Mouse (Mus musculus) neural tube, embryonic 15.5 days (tissue): ENCODE measurements around the gene Xrn1. TPM values are rescaled to one million over a fixed set of nuclear protein-coding genes. Genes with fewer than 3 reads are reported as not detected.

Experiments
- ATAC-seq: fragments of 200-750 bp; cut with Nextera tagmentation; 2 replicates; pipeline ENCODE4 v1.8.0; 2017; ENCODE audit warnings: mild to moderate bottlenecking, moderate TSS enrichment, moderate library complexity; ENCODE audit not compliant: low FRiP score
- H3K27ac ChIP-seq: fragments of 300-500 bp; sonication (generic); replicated peaks from 2 replicates; pipeline ENCODE4 v1.5.1; 2015; ENCODE audit warnings: mild to moderate bottlenecking, inconsistent platforms
- H3K27me3 ChIP-seq: fragments of 300-500 bp; sonication (generic); replicated peaks from 2 replicates; pipeline ENCODE4 v1.6.1; 2015; ENCODE audit warnings: inconsistent platforms
- H3K36me3 ChIP-seq: fragments of 300-500 bp; sonication (generic); 2 replicates; pipeline ENCODE4 v1.6.1; 2015; ENCODE audit warnings: inconsistent platforms
- H3K4me1 ChIP-seq: fragments of 300-500 bp; sonication (generic); 2 replicates; pipeline ENCODE4 v1.6.1; 2015; ENCODE audit warnings: inconsistent platforms
- H3K4me2 ChIP-seq: fragments of 300-500 bp; sonication (generic); 2 replicates; pipeline ENCODE4 v1.6.1; 2015; ENCODE audit warnings: inconsistent platforms, mild to moderate bottlenecking, moderate library complexity
- H3K4me3 ChIP-seq: fragments of 300-500 bp; sonication (generic); replicated peaks from 2 replicates; pipeline ENCODE4 v1.5.1; 2015; ENCODE audit warnings: mild to moderate bottlenecking, inconsistent platforms
- H3K9ac ChIP-seq: fragments of 300-500 bp; sonication (generic); replicated peaks from 2 replicates; pipeline ENCODE4 v1.6.1; 2015; ENCODE audit warnings: mild to moderate bottlenecking, inconsistent platforms
- H3K9me3 ChIP-seq: fragments of 300-500 bp; sonication (generic); replicated peaks from 2 replicates; pipeline ENCODE4 v1.6.1; 2016; ENCODE audit warnings: inconsistent platforms
- WGBS: fragments of 180-500 bp; shearing (Covaris S2); methylation state at CpG from one replicate; pipeline ENCODE4 v1.1.7; 2015; ENCODE audit warnings: mixed read lengths; 5-methylcytosine and 5-hydroxymethylcytosine counted together
- polyA plus RNA-seq: library from polyadenylated mRNA; unstranded; fragments of >200 nt; fragmentation: Nextera tagmentation; extraction: Ambion mirVana; gene quantifications from 2 replicates; pipeline ENCODE4 v1.2.1, GENCODE M21; 2015

The Xrn1 gene
- polyA plus RNA-seq, 1 experiment from 2014 or later, result 16.4 TPM

GRCm38 (mm10) chr9:96094341-96094740, 139.8 kb downstream of the Xrn1 start:
- no peak overlapping the region for H3K9ac ChIP-seq
- no peak overlapping the region for H3K27ac ChIP-seq
- H3K36me3 ChIP-seq, result no peaks in the 10 kb centered on the region
- H3K4me2 ChIP-seq, result no peak overlapping the region
- ATAC-seq, result no peak
- H3K9me3 ChIP-seq, result 0 out of 2 replicates have a peak, but pooled peaks cover 9% of the 10 kb centered on the region
- H3K27me3 ChIP-seq, result no peaks in the 10 kb centered on the region
- no peaks in the 10 kb centered on the region for H3K4me1 ChIP-seq
- 54% methylated on average over 1 of the region's 1 CpGs for WGBS
- H3K4me3 ChIP-seq, result no peak overlapping the region

- Histone ChIP-seq H3K9ac (no peak overlapping the region), H3K4me1 (no peaks in the 10 kb centered on the region), H3K4me2 (no peak overlapping the region), H3K27me3 (no peaks in the 10 kb centered on the region), H3K9me3 (peaks cover 13% of the 10 kb centered on the region; the same call in 1 of the 2 replicates), H3K4me3 (no peak overlapping the region), H3K27ac (no peak overlapping the region), H3K36me3 (no peaks in the 10 kb centered on the region)
- 81% methylated on average over 1 of the region's 1 CpGs for WGBS
- no peak for ATAC-seq
These were observed 140.6 kb downstream of the Xrn1 start for GRCm38 (mm10) chr9:96095192-96095591.

GRCm38 (mm10) chr9:96102846-96103245, 148.3 kb downstream of the Xrn1 start:
- H3K9ac ChIP-seq, result no peak overlapping the region
- no peak for ATAC-seq
- H3K27me3 ChIP-seq, result no peaks in the 10 kb centered on the region
- no peak overlapping the region for H3K27ac ChIP-seq
- no peaks in the 10 kb centered on the region for H3K4me1 ChIP-seq
- H3K4me3 ChIP-seq, result no peak overlapping the region
- 89% methylated on average over 8 of the region's 8 CpGs for WGBS
- H3K9me3 ChIP-seq, result peaks cover 7% of the 10 kb centered on the region; the same call in 1 of the 2 replicates
- H3K36me3 ChIP-seq, result no peaks in the 10 kb centered on the region
- no peak overlapping the region for H3K4me2 ChIP-seq

Other genes with a start within 250 kb of the Xrn1 start
- 7.6 and 9.6 TPM in 2 replicates for gene Trpc1, start 204.4 kb upstream of the Xrn1 start, polyA plus RNA-seq
- gene Pls1, start 109.4 kb upstream of the Xrn1 start, polyA plus RNA-seq, result 2.6 and 9.0 TPM in 2 replicates
- 10.1 and 12.1 TPM in 2 replicates for gene Atr, start 97.2 kb upstream of the Xrn1 start, polyA plus RNA-seq
- gene Gk5, start 164.6 kb downstream of the Xrn1 start, polyA plus RNA-seq, result 2.5 and 2.9 TPM in 2 replicates
- gene Tfdp2, start 241.5 kb downstream of the Xrn1 start, polyA plus RNA-seq, result 16.2 and 18.5 TPM in 2 replicates